Mouse (Mus musculus) kidney, embryonic 15.5 days (tissue): Measurements from ENCODE around the gene Syngr2. TPM values are rescaled to one million over a fixed set of nuclear protein-coding genes. Genes with fewer than 3 reads are reported as not detected.

Source experiments
- ATAC-seq: fragments of 200-750 bp; cut with Nextera tagmentation; replicated peaks from 2 replicates; pipeline ENCODE4 v1.8.0; 2017; ENCODE audit warnings: moderate TSS enrichment; ENCODE audit not compliant: low FRiP score
- H3K27ac ChIP-seq: fragments of 300-500 bp; sonication (generic); 2 replicates; pipeline ENCODE4 v1.5.1; 2015; ENCODE audit warnings: mild to moderate bottlenecking, inconsistent platforms
- H3K27me3 ChIP-seq: fragments of 300-500 bp; sonication (generic); 2 replicates; pipeline ENCODE4 v1.6.1; 2015; ENCODE audit warnings: inconsistent platforms
- H3K36me3 ChIP-seq: fragments of 300-500 bp; sonication (generic); 2 replicates; pipeline ENCODE4 v1.6.1; 2015; ENCODE audit warnings: inconsistent platforms
- H3K4me1 ChIP-seq: fragments of 300-500 bp; sonication (generic); 2 replicates; pipeline ENCODE4 v1.6.1; 2015; ENCODE audit warnings: inconsistent platforms
- H3K4me2 ChIP-seq: fragments of 300-500 bp; sonication (generic); 2 replicates; pipeline ENCODE4 v1.6.1; 2015; ENCODE audit warnings: moderate library complexity, mild to moderate bottlenecking, inconsistent platforms
- H3K4me3 ChIP-seq: fragments of 300-500 bp; sonication (generic); replicated peaks from 2 replicates; pipeline ENCODE4 v1.5.1; 2015; ENCODE audit warnings: mild to moderate bottlenecking, inconsistent platforms
- H3K9ac ChIP-seq: fragments of 300-500 bp; sonication (generic); 2 replicates; pipeline ENCODE4 v1.6.1; 2015; ENCODE audit warnings: mild to moderate bottlenecking, inconsistent platforms
- H3K9me3 ChIP-seq: fragments of 300-500 bp; sonication (generic); replicated peaks from 2 replicates; pipeline ENCODE4 v1.6.1; 2016; ENCODE audit warnings: inconsistent platforms
- WGBS: fragments of 180-500 bp; shearing (Covaris S2); methylation state at CpG from one replicate; pipeline ENCODE4 v1.1.7; 2015; ENCODE audit warnings: mixed read lengths; 5-methylcytosine and 5-hydroxymethylcytosine counted together
- polyA plus RNA-seq: library from polyadenylated mRNA; unstranded; fragments of >200 nt; fragmentation: Nextera tagmentation; extraction: Ambion mirVana; gene quantifications from 2 replicates; pipeline ENCODE4 v1.2.1, GENCODE M21; 2015

Gene Syngr2
- polyA plus RNA-seq, 1 experiment from 2014 or later = 80.5 TPM

DNA sequence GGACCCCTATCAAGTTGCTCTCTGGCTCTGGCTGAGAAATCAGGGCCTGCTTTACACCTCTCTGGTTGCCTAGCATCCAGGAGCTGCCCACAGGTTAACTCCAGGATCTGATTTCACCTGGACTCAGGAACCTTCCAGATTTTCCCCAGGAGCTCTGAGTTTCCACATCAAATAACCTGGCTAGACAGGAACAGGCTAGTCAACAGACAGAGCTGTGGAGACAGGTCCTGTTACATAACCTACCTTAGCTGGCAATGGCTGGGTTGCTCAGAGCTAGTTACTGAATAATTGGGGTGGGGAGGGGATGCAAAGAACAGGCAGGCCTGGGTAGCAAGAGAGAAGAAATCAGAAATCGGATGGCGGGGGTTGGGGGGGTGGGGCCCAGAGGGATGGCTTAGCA lies 35.5 kb downstream of the Syngr2 start:
- no peak for ATAC-seq
- Histone ChIP-seq H3K36me3 (no peaks in the 10 kb centered on the region), H3K4me3 (no peak overlapping the region), H3K4me1 (peaks cover 37% of the 10 kb centered on the region), H3K27me3 (no peaks in the 10 kb centered on the region), H3K9me3 (no peaks in the 10 kb centered on the region), H3K4me2 (no peak overlapping the region), H3K27ac (peak overlapping the region; percentile 81), H3K9ac (no peak overlapping the region)
- 64% methylated on average over 2 of the region's 2 CpGs for WGBS

GRCm38 (mm10) chr11:117845651-117846050 lies 36.2 kb downstream of the Syngr2 start:
- Histone ChIP-seq H3K4me3 (no peak overlapping the region), H3K27ac (no peak overlapping the region), H3K4me1 (peaks cover 43% of the 10 kb centered on the region), H3K9me3 (no peaks in the 10 kb centered on the region), H3K9ac (no peak overlapping the region), H3K36me3 (no peaks in the 10 kb centered on the region), H3K27me3 (no peaks in the 10 kb centered on the region), H3K4me2 (no peak overlapping the region)
- 83% methylated on average over 2 of the region's 2 CpGs for WGBS
- ATAC-seq = no peak

GRCm38 (mm10) chr11:117846640-117847039 lies 37.2 kb downstream of the Syngr2 start:
- Histone ChIP-seq H3K4me1 (peaks cover 48% of the 10 kb centered on the region), H3K27me3 (no peaks in the 10 kb centered on the region), H3K36me3 (peaks cover 7% of the 10 kb centered on the region; the same call in 1 of the 2 replicates), H3K9ac (no peak overlapping the region), H3K27ac (0 out of 2 replicates have a peak overlapping the region, but pooled peaks have one; percentile 99), H3K9me3 (no peaks in the 10 kb centered on the region), H3K4me3 (no peak overlapping the region), H3K4me2 (no peak overlapping the region)
- ATAC-seq = no peak
- 43% methylated on average over 5 of the region's 5 CpGs for WGBS

DNA sequence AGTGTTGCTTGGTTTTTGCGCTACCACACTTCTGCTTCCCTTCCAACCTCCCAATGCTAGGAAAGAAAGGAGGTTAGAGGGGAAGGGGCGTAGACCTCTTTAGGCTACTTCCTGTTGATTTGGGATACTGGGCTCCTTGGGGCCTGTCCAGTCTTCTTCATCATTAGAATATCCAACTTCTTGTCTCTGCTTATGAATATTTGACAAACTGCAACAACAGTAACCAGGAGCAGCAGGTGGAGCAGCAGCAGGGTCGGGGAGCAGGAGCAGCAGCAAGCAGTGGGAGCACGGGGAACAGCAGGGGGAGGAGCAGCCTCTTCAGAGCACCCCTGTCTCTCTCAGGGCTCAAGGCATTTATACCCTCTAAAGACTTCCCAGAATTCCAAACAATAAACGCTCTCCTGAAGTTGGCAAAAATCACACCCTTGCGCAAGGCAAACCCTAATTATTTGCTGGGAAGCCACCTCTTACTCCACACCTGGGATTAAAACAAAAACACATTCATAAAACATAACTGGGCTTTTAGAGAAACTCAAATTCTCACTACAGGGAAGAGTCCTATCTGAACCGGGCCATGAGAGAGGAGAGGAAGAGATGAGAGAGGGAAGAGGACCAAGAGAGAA lies 38.2 kb downstream of the Syngr2 start:
- Histone ChIP-seq H3K27ac (peak overlapping the region; percentile 99), H3K36me3 (peaks cover 17% of the 10 kb centered on the region), H3K4me1 (peaks cover 48% of the 10 kb centered on the region), H3K9ac (peak overlapping the region; percentile 80), H3K27me3 (no peaks in the 10 kb centered on the region), H3K4me2 (peak overlapping the region; percentile 87), H3K4me3 (peak overlapping the region; percentile 77), H3K9me3 (no peaks in the 10 kb centered on the region)
- 63% methylated on average over 7 of the region's 7 CpGs for WGBS
- no peak for ATAC-seq

GRCm38 (mm10) chr11:117848271-117848984 lies 39.0 kb downstream of the Syngr2 start:
- ATAC-seq = peak; percentile 84
- Histone ChIP-seq H3K4me2 (peak overlapping the region; percentile 87), H3K4me3 (peak overlapping the region; percentile 77), H3K36me3 (peaks cover 24% of the 10 kb centered on the region), H3K9ac (peak overlapping the region; percentile 80), H3K9me3 (no peaks in the 10 kb centered on the region), H3K4me1 (peaks cover 48% of the 10 kb centered on the region), H3K27ac (peak overlapping the region; percentile 99), H3K27me3 (no peaks in the 10 kb centered on the region)
- WGBS = 4% methylated on average over 19 of the region's 19 CpGs

DNA sequence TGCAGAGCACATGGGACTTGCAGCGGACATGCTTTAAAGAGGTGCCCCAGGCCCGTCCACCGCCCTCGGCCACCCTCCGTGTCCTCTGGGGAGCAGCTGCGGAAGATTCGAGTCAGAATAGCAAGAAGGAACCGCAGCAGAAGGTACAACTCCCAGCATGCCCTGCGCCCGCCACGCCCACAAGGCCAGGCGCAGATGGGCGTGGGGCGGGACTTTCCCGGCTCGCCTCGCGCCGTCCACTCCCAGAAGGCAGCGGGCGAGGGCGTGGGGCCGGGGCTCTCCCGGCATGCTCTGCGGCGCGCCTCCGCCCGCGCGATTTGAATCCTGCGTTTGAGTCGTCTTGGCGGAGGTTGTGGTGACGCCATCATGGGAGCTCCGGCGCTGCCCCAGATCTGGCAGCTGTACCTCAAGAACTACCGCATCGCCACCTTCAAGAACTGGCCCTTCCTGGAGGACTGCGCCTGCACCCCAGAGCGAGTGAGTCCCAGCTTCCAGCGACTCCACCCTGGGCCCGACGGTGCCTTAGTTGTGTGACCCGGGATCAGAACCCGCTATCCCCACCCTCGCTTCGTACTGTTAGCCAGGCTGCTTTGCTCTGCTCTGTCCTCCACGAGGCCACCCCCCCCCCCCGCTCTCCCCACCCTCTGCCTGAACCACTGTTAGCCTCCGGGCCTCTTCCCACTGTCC lies 39.7 kb downstream of the Syngr2 start, which contains the start of gene Birc5:
Gene Birc5 (plus strand): TSS at position 267 of the 687 bp plus-strand sequence.
- H3K9me3 ChIP-seq = no peaks in the 10 kb centered on the region
- no peaks in the 10 kb centered on the region for H3K27me3 ChIP-seq
- H3K27ac ChIP-seq = peak within 1 kb of the TSS; percentile 99
- peak within 1 kb of the TSS; percentile 80 for H3K9ac ChIP-seq
- peaks cover 31% of the 10 kb centered on the region for H3K36me3 ChIP-seq
- H3K4me1 ChIP-seq = peaks cover 48% of the 10 kb centered on the region
- WGBS = under 1% methylated on average over 51 of the region's 51 CpGs
- peak within 1 kb of the TSS; percentile 77 for H3K4me3 ChIP-seq
- H3K4me2 ChIP-seq = peak within 1 kb of the TSS; percentile 87
- ATAC-seq = peak; percentile 93

- WGBS = 85% methylated on average over 3 of the region's 3 CpGs
- ATAC-seq = no peak
- no peaks in the 10 kb centered on the region for H3K9me3 ChIP-seq
- no peak overlapping the region for H3K27ac ChIP-seq
- H3K9ac ChIP-seq = no peak overlapping the region
- H3K4me1 ChIP-seq = peaks cover 23% of the 10 kb centered on the region
- H3K27me3 ChIP-seq = no peaks in the 10 kb centered on the region
- no peak overlapping the region for H3K4me2 ChIP-seq
- peaks cover 64% of the 10 kb centered on the region for H3K36me3 ChIP-seq
- no peak overlapping the region for H3K4me3 ChIP-seq
Measured at GRCm38 (mm10) chr11:117852875-117853274, 43.4 kb downstream of the Syngr2 start.

DNA sequence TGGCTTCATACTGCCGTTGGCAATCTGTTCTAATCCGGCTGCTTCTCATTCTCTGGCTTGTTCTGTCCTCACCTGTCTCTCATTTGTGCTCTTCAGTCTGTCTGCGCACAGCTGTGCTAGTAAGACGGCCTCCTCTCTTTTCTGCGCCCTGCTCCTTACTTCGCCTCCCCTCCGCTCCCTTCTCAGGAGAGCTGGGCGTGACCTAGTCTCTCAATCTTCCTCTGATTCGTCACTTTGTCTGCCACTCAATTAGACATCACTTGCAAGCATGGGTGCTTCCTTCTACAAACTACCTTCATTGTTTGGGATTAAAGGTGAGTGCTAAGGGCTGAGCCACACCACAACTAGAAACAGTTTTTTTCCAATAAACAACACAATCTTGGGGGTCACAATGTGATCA lies 44.8 kb downstream of the Syngr2 start:
- H3K9me3 ChIP-seq = no peaks in the 10 kb centered on the region
- H3K36me3 ChIP-seq = peaks cover 64% of the 10 kb centered on the region
- no peak overlapping the region for H3K4me3 ChIP-seq
- no peak overlapping the region for H3K27ac ChIP-seq
- peaks cover 10% of the 10 kb centered on the region for H3K27me3 ChIP-seq
- peaks cover 17% of the 10 kb centered on the region for H3K4me1 ChIP-seq
- ATAC-seq = no peak
- H3K4me2 ChIP-seq = no peak overlapping the region
- no peak overlapping the region for H3K9ac ChIP-seq
- WGBS = 92% methylated on average over 9 of the region's 9 CpGs

GRCm38 (mm10) chr11:117855360-117855759 lies 45.9 kb downstream of the Syngr2 start:
- Histone ChIP-seq H3K9ac (no peak overlapping the region), H3K4me2 (no peak overlapping the region), H3K4me3 (no peak overlapping the region), H3K9me3 (no peaks in the 10 kb centered on the region), H3K4me1 (peaks cover 15% of the 10 kb centered on the region), H3K27ac (no peak overlapping the region), H3K27me3 (peaks cover 22% of the 10 kb centered on the region), H3K36me3 (peaks cover 64% of the 10 kb centered on the region)
- ATAC-seq = no peak
- WGBS = 81% methylated on average over 5 of the region's 5 CpGs

DNA sequence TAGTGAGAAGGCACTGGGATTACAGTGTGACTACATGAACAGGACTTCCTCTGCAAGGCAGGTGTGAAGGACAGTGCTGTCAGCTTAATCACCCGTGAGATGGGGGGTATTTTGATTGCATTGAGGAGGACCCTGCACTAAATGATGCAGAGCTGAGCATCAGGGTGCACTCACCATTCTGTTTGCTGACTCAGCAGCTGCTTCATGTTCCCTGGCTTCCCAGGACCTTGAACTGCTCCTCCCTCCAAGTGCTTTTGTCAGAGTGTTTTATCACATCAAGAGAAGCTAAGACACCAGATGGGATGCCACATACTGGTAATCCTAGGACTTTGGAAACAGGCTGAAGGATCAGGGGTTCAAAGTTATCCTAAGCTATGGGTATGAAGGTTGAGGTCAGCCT lies 46.5 kb downstream of the Syngr2 start:
- Histone ChIP-seq H3K4me2 (no peak overlapping the region), H3K9ac (no peak overlapping the region), H3K4me3 (no peak overlapping the region), H3K27ac (no peak overlapping the region), H3K36me3 (peaks cover 62% of the 10 kb centered on the region), H3K27me3 (peaks cover 28% of the 10 kb centered on the region), H3K4me1 (peaks cover 16% of the 10 kb centered on the region), H3K9me3 (no peaks in the 10 kb centered on the region)
- ATAC-seq = 0 out of 2 replicates have a peak, but pooled peaks have one; percentile 22
- 47% methylated on average over 1 of the region's 1 CpGs for whole genome bisulfite sequencing

- no peak for ATAC-seq
- WGBS = 91% methylated on average over 10 of the region's 10 CpGs
- peaks cover 50% of the 10 kb centered on the region for H3K36me3 ChIP-seq
Measured at GRCm38 (mm10) chr11:117857462-117857861, 48.0 kb downstream of the Syngr2 start.

GRCm38 (mm10) chr11:117858392-117858791 lies 48.9 kb downstream of the Syngr2 start:
- no peak for ATAC-seq
- peaks cover 13% of the 10 kb centered on the region for H3K4me1 ChIP-seq
- peaks cover 40% of the 10 kb centered on the region for H3K36me3 ChIP-seq
- H3K9ac ChIP-seq = no peak overlapping the region
- H3K27me3 ChIP-seq = peaks cover 50% of the 10 kb centered on the region
- no peak overlapping the region for H3K4me3 ChIP-seq
- WGBS = 37% methylated on average over 3 of the region's 3 CpGs
- no peaks in the 10 kb centered on the region for H3K9me3 ChIP-seq
- no peak overlapping the region for H3K27ac ChIP-seq
- no peak overlapping the region for H3K4me2 ChIP-seq

More at GRCm38 (mm10) chr11:117857462-117857861, 48.0 kb downstream of the Syngr2 start:
- Histone ChIP-seq H3K9me3 (no peaks in the 10 kb centered on the region), H3K9ac (no peak overlapping the region), H3K4me1 (peaks cover 13% of the 10 kb centered on the region), H3K27me3 (peaks cover 43% of the 10 kb centered on the region), H3K4me3 (no peak overlapping the region), H3K4me2 (no peak overlapping the region), H3K27ac (no peak overlapping the region)
